12 mouse cellular contexts compared by ENCODE assay signal in genomic region chr1:182111386-182112317, GRCm38 (mm10). TPM values are rescaled to one million over a fixed set of nuclear protein-coding genes. Genes with fewer than 3 reads are reported as not detected.
DNase-seq lines count a peak whose midpoint lies in the region; ATAC-seq and TF ChIP-seq lines count a peak whose summit lies in the region.
"Had no signal": no experiment of that assay in that cellular context is flagged by ENCODE, and none has a peak within 500 bp of the region (broad histone marks: within the 10 kb centered on the region; RNA-seq: fewer than 3 reads in every experiment).

No protein-coding gene starts in this region.

- peaks cover 6% of the 10 kb centered on the region; the same call in 1 of the 2 replicates for H3K27me3 ChIP-seq in forebrain, embryonic 10.5 days (ENCODE audit: poor library complexity, severe bottlenecking)
- H3K27me3 ChIP-seq in forebrain, postnatal 0 days (ENCODE audit: insufficient read depth, low read length): 0 out of 2 replicates have a peak, but pooled peaks cover 6% of the 10 kb centered on the region
- H3K27me3 ChIP-seq in megakaryocyte, embryonic 14.5 days (replicated peaks): no peaks in the 10 kb centered on the region
- no peaks in the 10 kb centered on the region for H3K27me3 ChIP-seq in heart, embryonic 12.5 days (replicated peaks)
- no peaks in the 10 kb centered on the region for H3K27me3 ChIP-seq in limb, embryonic 15.5 days

- H3K36me3 ChIP-seq in forebrain, embryonic 10.5 days (replicated peaks): no peaks in the 10 kb centered on the region
- no peaks in the 10 kb centered on the region for H3K36me3 ChIP-seq in forebrain, postnatal 0 days (ENCODE audit: insufficient read depth)
- no peaks in the 10 kb centered on the region for H3K36me3 ChIP-seq in megakaryocyte, embryonic 14.5 days (replicated peaks; ENCODE audit: low read length)
- H3K36me3 ChIP-seq in heart, embryonic 12.5 days: no peaks in the 10 kb centered on the region
- H3K36me3 ChIP-seq in limb, embryonic 15.5 days: no peaks in the 10 kb centered on the region

- H3K9ac ChIP-seq in forebrain, postnatal 0 days: no peak overlapping the region
- H3K9ac ChIP-seq in heart, embryonic 12.5 days: 0 out of 2 replicates have a peak overlapping the region, but pooled peaks have one; percentile 13
- no peak overlapping the region for H3K9ac ChIP-seq in limb, embryonic 15.5 days

- WGBS in forebrain, embryonic 10.5 days: 87% methylated on average over 14 of the region's 14 CpGs
- 62% methylated on average over 14 of the region's 14 CpGs for WGBS in forebrain, postnatal 0 days
- 66% methylated on average over 14 of the region's 14 CpGs for WGBS in heart, embryonic 12.5 days
- 45% methylated on average over 14 of the region's 14 CpGs for WGBS in limb, embryonic 15.5 days

- H3K4me2 ChIP-seq in forebrain, postnatal 0 days (ENCODE audit: low read depth): no peak overlapping the region
- no peak overlapping the region for H3K4me2 ChIP-seq in heart, embryonic 12.5 days
- no peak overlapping the region for H3K4me2 ChIP-seq in limb, embryonic 15.5 days

- ATAC-seq in forebrain, postnatal 0 days: no peak
- no peak for ATAC-seq in megakaryocyte, adult 5-6 weeks (ENCODE audit: poor library complexity, severe bottlenecking)
- ATAC-seq in heart, embryonic 12.5 days (ENCODE audit: insufficient number of reproducible peaks, low FRiP score): peak; percentile 54; the same call in 1 of the 2 replicates
- 0 out of 2 replicates have a peak, but pooled peaks have one; percentile 21 for ATAC-seq in limb, embryonic 15.5 days (ENCODE audit: insufficient number of reproducible peaks, low FRiP score, low TSS enrichment, low read depth)
- ATAC-seq in frontal cortex, adult (ENCODE audit: low TSS enrichment): no peak

- no peak for TF ChIP-seq CTCF in forebrain, postnatal 0 days (IDR thresholded peaks at IDR 0.05; ENCODE audit: low read depth)

- peak overlapping the region; percentile 20; the same call in 1 of the 2 replicates for H3K27ac ChIP-seq in forebrain, embryonic 10.5 days
- no peak overlapping the region for H3K27ac ChIP-seq in forebrain, postnatal 0 days (ENCODE audit: low read depth, low read length)
- H3K27ac ChIP-seq in heart, embryonic 12.5 days (ENCODE audit: poor library complexity, severe bottlenecking): no peak overlapping the region
- H3K27ac ChIP-seq in limb, embryonic 15.5 days: 0 out of 2 replicates have a peak overlapping the region, but pooled peaks have one; percentile 12
- H3K27ac ChIP-seq: macrophage had no signal

- H3K4me3 ChIP-seq in forebrain, embryonic 10.5 days: no peak overlapping the region
- no peak overlapping the region for H3K4me3 ChIP-seq in forebrain, postnatal 0 days (ENCODE audit: low read depth, low read length)
- H3K4me3 ChIP-seq in megakaryocyte, embryonic 14.5 days (replicated peaks): peak overlapping the region; percentile 57
- no peak overlapping the region for H3K4me3 ChIP-seq in heart, embryonic 12.5 days
- no peak overlapping the region for H3K4me3 ChIP-seq in limb, embryonic 15.5 days

- H3K9me3 ChIP-seq in forebrain, embryonic 10.5 days: no peaks in the 10 kb centered on the region
- no peaks in the 10 kb centered on the region for H3K9me3 ChIP-seq in forebrain, postnatal 0 days (ENCODE audit: low read length)
- H3K9me3 ChIP-seq in megakaryocyte, embryonic 14.5 days: no peaks in the 10 kb centered on the region
- no peaks in the 10 kb centered on the region for H3K9me3 ChIP-seq in heart, embryonic 12.5 days (replicated peaks)
- no peaks in the 10 kb centered on the region for H3K9me3 ChIP-seq in limb, embryonic 15.5 days

- DNase-seq in forebrain, embryonic 10.5 days (ENCODE audit: extremely low spot score, low spot score): no peak
- DNase-seq in forebrain, postnatal 0 days: no peak
- DNase-seq in spleen, postnatal 10 days (ENCODE audit: low spot score in 2 of 2): no peak

- peaks cover 68% of the 10 kb centered on the region for H3K4me1 ChIP-seq in forebrain, embryonic 10.5 days
- 0 out of 2 replicates have a peak, but pooled peaks cover 3% of the 10 kb centered on the region for H3K4me1 ChIP-seq in forebrain, postnatal 0 days (ENCODE audit: insufficient read depth)
- H3K4me1 ChIP-seq in megakaryocyte, embryonic 14.5 days: peaks cover 81% of the 10 kb centered on the region
- peaks cover 53% of the 10 kb centered on the region for H3K4me1 ChIP-seq in heart, embryonic 12.5 days (replicated peaks)
- peaks cover 55% of the 10 kb centered on the region for H3K4me1 ChIP-seq in limb, embryonic 15.5 days

RNA-seq across cellular contexts. Expression of gene Srp9, which starts 12.9 kb away (rescaled TPM):
- polyA plus RNA-seq in forebrain, embryonic 10.5 days (2016; fragmentation: Nextera tagmentation; extraction: Ambion mirVana): 157 and 159 TPM in 2 replicates
- 82.9 and 90.1 TPM in 2 replicates for total RNA-seq in forebrain, postnatal 0 days (2014; rRNA removed)
- polyA plus RNA-seq in forebrain, postnatal 0 days (2015; fragmentation: Nextera tagmentation; extraction: Ambion mirVana): 150 and 179 TPM in 2 replicates
- 16.4 and 53.1 TPM in 2 replicates for polyA plus RNA-seq in megakaryocyte, embryonic 14.5 days (2012; ENCODE audit: insufficient read depth, low replicate concordance)
- 143 and 149 TPM in 2 replicates for total RNA-seq in megakaryocyte, adult 5-6 weeks (2015)
- 97.9 and 104 TPM in 2 replicates for total RNA-seq in megakaryocyte, adult 5-6 weeks (2017)
- 122 and 123 TPM in 2 replicates for polyA plus RNA-seq in heart, embryonic 12.5 days (2016; fragmentation: Nextera tagmentation; extraction: Ambion mirVana)
- polyA plus RNA-seq in limb, embryonic 15.5 days (2015; fragmentation: Nextera tagmentation; extraction: Ambion mirVana): 155 and 163 TPM in 2 replicates

RNA-seq across cellular contexts. Expression of gene Vmn1r1, which starts 52.6 kb away (rescaled TPM):
- polyA plus RNA-seq in forebrain, embryonic 10.5 days (2016; fragmentation: Nextera tagmentation; extraction: Ambion mirVana): not detected in 2 replicates
- total RNA-seq in forebrain, postnatal 0 days (2014; rRNA removed): not detected in 2 replicates
- not detected in 2 replicates for polyA plus RNA-seq in forebrain, postnatal 0 days (2015; fragmentation: Nextera tagmentation; extraction: Ambion mirVana)
- not detected in 2 replicates for polyA plus RNA-seq in megakaryocyte, embryonic 14.5 days (2012; ENCODE audit: insufficient read depth, low replicate concordance)
- total RNA-seq in megakaryocyte, adult 5-6 weeks (2015): not detected in 2 replicates
- not detected in 2 replicates for total RNA-seq in megakaryocyte, adult 5-6 weeks (2017)
- not detected in 2 replicates for polyA plus RNA-seq in heart, embryonic 12.5 days (2016; fragmentation: Nextera tagmentation; extraction: Ambion mirVana)
- not detected in 2 replicates for polyA plus RNA-seq in limb, embryonic 15.5 days (2015; fragmentation: Nextera tagmentation; extraction: Ambion mirVana)
- total RNA-seq: gastrocnemius, postnatal 4 days had no signal
- polyA plus RNA-seq: C2C12; macrophage; small intestine, adult 2 months had no signal

Comparison
In these comparisons a context has a peak if more than half of its experiments do, and no peak if none do; other contexts are left out.
1. H3K27ac ChIP-seq: peak in forebrain, embryonic 10.5 days (single experiment) and limb, embryonic 15.5 days (single experiment); none in forebrain, postnatal 0 days (single experiment) and heart, embryonic 12.5 days (single experiment).
2. ATAC-seq: peak in heart, embryonic 12.5 days (single experiment) and limb, embryonic 15.5 days (single experiment); none in forebrain, postnatal 0 days (single experiment), megakaryocyte, adult 5-6 weeks (single experiment) and frontal cortex, adult (single experiment).